Mouse (Mus musculus) ES-Bruce4 (cell line): ENCODE measurements around the gene Ccnj.

Experiments
- CTCF ChIP-seq: IDR thresholded peaks from one replicate; pipeline ENCODE4 v1.8.1; 2011; ENCODE audit warnings: low read depth, low read length
- POLR2A ChIP-seq: IDR thresholded peaks from one replicate; pipeline ENCODE4 v1.8.1; 2011; ENCODE audit warnings: low read length; ENCODE audit not compliant: insufficient read depth

GRCm38 (mm10) chr19:40825636-40826035 lies 5.4 kb upstream of the Ccnj start:
- no peak for TF ChIP-seq POLR2A
- TF ChIP-seq CTCF: no peak
